Mouse (Mus musculus) CH12.LX (cell line): ENCODE results near the gene Nphp3.

Experiments
- CHD1 ChIP-seq: IDR thresholded peaks from 2 replicates; pipeline ENCODE4 v1.6.1; 2012; ENCODE audit warnings: low read depth, low read length, improper control_type of control experiment, inconsistent platforms
- CHD2 ChIP-seq: IDR thresholded peaks from 2 replicates; pipeline ENCODE4 v1.6.1; 2011; ENCODE audit warnings: low read length, improper control_type of control experiment
- CTCF ChIP-seq, 2 experiments: IDR thresholded peaks in 1 of 2; conservative IDR thresholded peaks in 1 of 2; 2 replicates each; pipeline ENCODE4 v1.5.1; 2011 to 2012; ENCODE audit warnings: low read depth in 2 of 2, low read length in 2 of 2, improper control_type of control experiment in 1 of 2, inconsistent platforms in 1 of 2, mild to moderate bottlenecking in 1 of 2, moderate library complexity in 1 of 2
- EP300 ChIP-seq: IDR thresholded peaks from 2 replicates; pipeline ENCODE4 v1.6.1; 2011; ENCODE audit warnings: low read length, improper control_type of control experiment
- JUND ChIP-seq: conservative IDR thresholded peaks from 2 replicates; pipeline ENCODE4 v1.6.1; 2011; ENCODE audit warnings: low read depth, low read length, improper control_type of control experiment
- KAT2A ChIP-seq: IDR thresholded peaks from 2 replicates; pipeline ENCODE4 v1.6.1; 2012; ENCODE audit warnings: low read length, improper control_type of control experiment, inconsistent platforms; ENCODE audit not compliant: insufficient replicate concordance
- MAZ ChIP-seq: IDR thresholded peaks from 2 replicates; pipeline ENCODE4 v1.6.1; 2012; ENCODE audit warnings: low read depth, mild to moderate bottlenecking, inconsistent platforms, low read length, improper control_type of control experiment, moderate library complexity
- PAX5 ChIP-seq: IDR thresholded peaks from 2 replicates; pipeline ENCODE4 v1.6.1; 2012; ENCODE audit warnings: low read length, inconsistent platforms, mixed read lengths
- POLR2A ChIP-seq: IDR thresholded peaks from 2 replicates; pipeline ENCODE4 v1.6.1; 2011; ENCODE audit warnings: low read depth, mild to moderate bottlenecking, improper control_type of control experiment, low read length
- ZNF384 ChIP-seq: IDR thresholded peaks from 2 replicates; pipeline ENCODE4 v1.6.1; 2012; ENCODE audit warnings: low read depth, low read length, improper control_type of control experiment, inconsistent platforms

DNA sequence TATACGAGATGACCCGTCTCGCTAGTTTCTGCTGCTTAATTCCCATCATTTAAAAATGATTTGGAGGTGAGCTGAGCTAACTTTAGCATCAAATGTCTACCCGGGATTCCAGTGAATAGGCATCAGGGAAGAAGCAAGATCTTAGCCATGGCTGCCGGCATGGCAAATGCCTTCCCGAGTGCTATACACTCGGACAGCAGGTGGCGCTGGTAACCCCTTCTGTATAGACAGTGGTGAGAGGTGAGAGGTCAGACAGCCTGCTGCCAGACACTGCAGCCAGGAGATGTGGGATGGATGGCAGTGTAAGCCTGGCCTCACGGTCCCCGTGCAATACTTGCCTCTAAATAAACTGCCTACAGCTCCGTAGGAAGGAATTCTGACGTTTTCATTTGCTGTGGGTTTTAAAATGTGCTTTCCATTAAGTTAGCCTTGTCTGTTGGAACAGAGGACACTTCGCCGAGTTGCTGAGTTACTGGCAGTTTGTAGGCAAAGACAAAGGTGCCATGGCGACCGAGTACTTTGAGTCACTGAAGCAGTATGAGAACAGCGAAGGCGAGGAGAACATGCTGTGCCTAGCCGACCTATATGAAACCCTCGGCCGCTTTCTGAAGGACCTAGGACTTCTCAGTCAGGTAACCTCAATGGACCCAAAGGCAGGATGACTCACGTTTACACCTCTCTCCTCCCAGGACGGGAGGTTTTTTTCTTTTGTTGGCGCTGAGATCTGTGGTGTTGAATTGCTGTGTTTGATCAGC is 33.1 kb downstream of the Nphp3 start:
- TF ChIP-seq POLR2A (no peak), CHD2 (no peak), CTCF (conservative IDR thresholded peaks at IDR 0.05 in 1 of 2, IDR thresholded peaks at IDR 0.05 in 1 of 2; ENCODE audit: low read depth in 2 of 2, low read length in 2 of 2) (peak; percentile 52 to 82), CHD1 (no peak), PAX5 (no peak), JUND (no peak), MAZ (no peak), EP300 (no peak), KAT2A (no peak), ZNF384 (no peak)
